Mouse (Mus musculus) adrenal gland, postnatal 4 days (tissue): ENCODE measurements around the gene Engase. TPM values are rescaled to one million over a fixed set of nuclear protein-coding genes. Genes with fewer than 3 reads are reported as not detected.

Source experiments
- DNase-seq, 2 experiments: peaks; one replicate each; pipeline ENCODE4 v3.0.0; 2021 to 2022; ENCODE audit warnings: low spot score in 2 of 2, mixed read lengths in 2 of 2
- long read RNA-seq, 2 experiments: library from polyadenylated mRNA; stranded (forward); transcript quantifications; one replicate each; pipeline ENCODE4 v2.0.0; 2021
- total RNA-seq, 2 experiments: library from RNA; stranded (reverse); gene quantifications; 2 replicates each; pipeline ENCODE4 v1.2.3; 2021

Gene Engase
- total RNA-seq = 10 to 100 TPM; 19.6 to 22.3 TPM
- long read RNA-seq, experiment 1, full-length matches to known transcripts = 7 of 14 reads
- long read RNA-seq, experiment 1, partial matches to known transcripts = 0 of 14 reads
- long read RNA-seq, experiment 1, other reads (novel, unspliced or antisense) = 7 of 14 reads
- long read RNA-seq, experiment 2, full-length matches to known transcripts = 17 of 53 reads
- long read RNA-seq, experiment 2, partial matches to known transcripts = 5 of 53 reads
- long read RNA-seq, experiment 2, other reads (novel, unspliced or antisense) = 31 of 53 reads

- peak; percentile 88 to 93 for DNase-seq
These were observed at the start of gene Engase for GRCm38 (mm10) chr11:118476396-118477373. Engase (plus strand) TSS chr11:118476829.

GRCm38 (mm10) chr11:118427266-118427779 lies 49.3 kb upstream of the Engase start:
- DNase-seq = no peak

GRCm38 (mm10) chr11:118427986-118428385 lies 48.6 kb upstream of the Engase start, which contains the start of gene C1qtnf1:
C1qtnf1 (plus strand) TSS chr11:118428203.
- DNase-seq = no peak

- DNase-seq = no peak
These were observed 48.2 kb upstream of the Engase start for GRCm38 (mm10) chr11:118428460-118428868.

- DNase-seq = no peak
These were observed 47.5 kb upstream of the Engase start for GRCm38 (mm10) chr11:118428944-118429709.

- no peak for DNase-seq
These were observed 46.2 kb upstream of the Engase start for GRCm38 (mm10) chr11:118430291-118430885.

- DNase-seq = no peak
These were observed 45.3 kb upstream of the Engase start for GRCm38 (mm10) chr11:118431100-118431948.

GRCm38 (mm10) chr11:118433398-118433868 lies 43.2 kb upstream of the Engase start:
- DNase-seq = no peak

- no peak for DNase-seq
These were observed 42.5 kb upstream of the Engase start for GRCm38 (mm10) chr11:118434093-118434492.

GRCm38 (mm10) chr11:118436471-118436935 lies 40.1 kb upstream of the Engase start:
- no peak for DNase-seq

GRCm38 (mm10) chr11:118438665-118439414 lies 37.8 kb upstream of the Engase start:
- no peak for DNase-seq

- DNase-seq = no peak
These were observed 33.9 kb upstream of the Engase start for GRCm38 (mm10) chr11:118442691-118443090.

GRCm38 (mm10) chr11:118443201-118443970 lies 33.2 kb upstream of the Engase start:
- DNase-seq = peak; percentile 62 to 76

GRCm38 (mm10) chr11:118445843-118446242 lies 30.8 kb upstream of the Engase start:
- no peak for DNase-seq

GRCm38 (mm10) chr11:118447346-118447745 lies 29.3 kb upstream of the Engase start:
- no peak for DNase-seq

- DNase-seq = no peak
These were observed 28.2 kb upstream of the Engase start for GRCm38 (mm10) chr11:118448385-118448784.

- DNase-seq = no peak
These were observed 25.4 kb upstream of the Engase start for GRCm38 (mm10) chr11:118451211-118451610.

- no peak for DNase-seq
These were observed 23.7 kb upstream of the Engase start for GRCm38 (mm10) chr11:118452955-118453354.
